Mouse (Mus musculus): ENCODE measurements at regions not wholly inside any gene's neighbourhood (a gene's known extent, or its start where the extent isn't known, plus 50 kb on each side); places are given as distances from the start of the nearest gene placed in this dataset.
"Not testable (repeated sequence)": the region's sequence is repeated elsewhere in the genome, so short reads cannot be mapped to it uniquely, and the experiment has no call there.

DNA sequence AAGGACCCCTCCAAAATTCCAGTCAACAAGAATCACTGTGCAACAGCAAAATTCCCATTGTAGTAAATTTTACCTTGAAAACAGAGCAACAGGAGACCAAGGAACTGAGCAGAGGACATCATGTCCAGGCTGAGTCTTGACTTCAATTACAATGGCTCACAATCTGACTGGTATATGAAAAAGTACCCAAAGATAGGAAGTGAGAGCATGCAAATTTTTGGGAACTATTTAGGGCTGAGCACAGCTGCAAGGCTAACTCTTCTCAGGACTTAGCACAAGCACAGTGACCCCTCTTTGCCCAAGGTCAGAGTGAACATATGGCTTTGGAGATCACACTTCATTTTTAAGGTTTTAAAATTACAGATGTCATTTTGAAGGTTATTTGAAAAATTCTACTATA is 1096.7 kb upstream of the Tacstd2 start:
- not testable (repeated sequence) for DNase-seq (ENCODE audit: low read depth, low spot score)

DNA sequence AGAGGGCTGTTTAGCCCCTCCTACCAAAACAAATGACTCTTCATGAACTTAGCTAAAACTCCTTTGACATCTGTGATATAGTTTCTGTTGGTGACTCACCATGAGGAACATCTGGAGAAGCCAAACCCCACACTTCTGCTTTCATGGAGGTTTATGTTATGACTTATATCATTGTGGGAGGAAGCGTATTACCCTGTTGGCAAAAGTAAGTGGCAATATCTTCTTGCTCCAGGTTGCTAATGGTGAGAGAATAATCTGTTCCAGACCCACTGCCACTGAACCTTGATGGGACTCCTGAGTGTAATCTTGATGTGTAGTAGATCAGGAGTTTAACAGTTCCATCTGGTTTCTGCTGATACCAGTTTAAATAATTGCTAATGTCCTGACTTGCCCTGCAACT is 1096.2 kb upstream of the Tacstd2 start:
- DNase-seq (ENCODE audit: low read depth, low spot score), result no peak

DNA sequence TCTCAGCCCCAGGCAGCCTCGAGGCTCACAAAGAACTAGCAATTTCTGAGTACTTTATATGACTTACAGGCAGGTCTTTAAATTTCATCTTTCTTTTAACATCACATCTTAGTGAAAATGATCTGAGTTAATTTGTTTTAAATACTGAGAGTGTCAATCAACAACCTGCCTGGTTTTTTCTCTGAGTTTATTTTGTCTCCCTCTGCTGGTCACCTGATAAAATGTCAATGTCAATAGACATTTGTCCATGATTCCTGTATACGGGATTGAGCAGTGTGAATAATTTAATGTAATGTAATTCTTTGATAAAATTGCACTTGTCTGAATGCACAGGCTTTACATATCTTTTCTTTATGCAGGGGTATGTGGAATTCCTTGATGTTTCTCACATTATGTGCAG is 1070.4 kb upstream of the Tacstd2 start:
- DNase-seq (ENCODE audit: low read depth, low spot score), result no peak
